Mouse (Mus musculus) Muller cell, postnatal 12 days (primary cell): ENCODE data around the gene Shld1.

Experiments
- DNase-seq: peaks from one replicate; pipeline ENCODE4 v3.0.0-alpha.2; 2015; ENCODE audit errors: inconsistent ontology term

The Shld1 gene

GRCm38 (mm10) chr2:132794204-132794586 lies 107.5 kb downstream of the Shld1 start:
- DNase-seq = no peak
